Mouse (Mus musculus) retina, adult 2 months (tissue): Measurements from ENCODE around the gene Il1rap.

Experiments used
- DNase-seq: peaks from one replicate; pipeline ENCODE4 v3.0.0-alpha.2; 2012; ENCODE audit warnings: low read depth, low spot score

The Il1rap gene

DNA sequence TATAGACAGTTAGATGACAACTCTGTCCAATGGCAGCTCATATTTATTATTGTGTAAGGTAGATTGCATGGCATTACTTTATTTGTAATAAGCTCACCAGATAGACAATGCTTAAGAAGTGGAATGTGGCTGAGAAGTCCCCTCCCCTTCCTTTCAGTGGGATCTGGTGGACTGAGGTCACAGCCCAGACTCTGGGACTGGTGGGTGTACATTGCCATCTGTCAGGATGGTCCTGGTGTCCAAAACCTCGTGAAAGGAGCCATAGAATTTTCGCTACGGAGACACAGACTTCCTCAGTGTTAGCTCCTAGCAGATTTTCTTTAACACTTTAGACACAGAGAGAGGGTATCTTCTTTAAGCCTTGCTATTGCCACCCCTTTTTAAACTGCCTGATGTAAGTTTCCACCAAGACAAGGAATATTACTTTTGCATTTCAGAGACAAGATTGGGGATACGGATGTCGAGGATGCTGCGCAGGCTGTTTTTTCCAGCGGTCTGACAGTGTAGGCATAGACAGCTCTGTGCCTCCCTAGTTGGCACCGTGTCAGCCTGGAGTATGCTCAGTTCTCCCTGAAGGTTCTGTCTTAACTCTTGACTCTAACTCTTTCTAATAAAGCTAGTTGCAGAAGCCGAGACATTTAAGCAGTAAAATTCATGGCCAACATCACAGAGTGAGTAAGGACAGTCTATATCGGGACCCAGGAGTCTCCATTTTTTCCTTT is 31.2 kb downstream of the Il1rap start:
- DNase-seq: no peak

DNA sequence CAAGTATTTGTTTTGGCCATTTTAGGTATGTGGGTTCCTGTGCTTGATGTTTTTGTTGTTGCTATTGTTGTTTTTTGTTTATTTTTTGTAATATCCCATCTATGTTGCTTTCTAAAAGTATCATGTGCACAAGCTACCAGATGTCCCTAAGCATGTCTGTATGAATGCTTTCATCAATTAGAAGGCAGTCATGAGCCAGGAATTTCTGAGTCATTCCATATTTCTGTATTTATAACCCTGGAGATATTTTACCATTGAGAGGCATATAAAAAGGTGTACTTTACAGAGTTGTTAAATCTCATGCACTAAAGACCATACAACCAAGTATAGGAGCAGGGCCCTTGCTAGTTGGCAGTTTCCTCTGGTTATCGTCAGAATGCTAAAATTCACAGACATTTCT is 41.6 kb downstream of the Il1rap start:
- no peak for DNase-seq

DNA sequence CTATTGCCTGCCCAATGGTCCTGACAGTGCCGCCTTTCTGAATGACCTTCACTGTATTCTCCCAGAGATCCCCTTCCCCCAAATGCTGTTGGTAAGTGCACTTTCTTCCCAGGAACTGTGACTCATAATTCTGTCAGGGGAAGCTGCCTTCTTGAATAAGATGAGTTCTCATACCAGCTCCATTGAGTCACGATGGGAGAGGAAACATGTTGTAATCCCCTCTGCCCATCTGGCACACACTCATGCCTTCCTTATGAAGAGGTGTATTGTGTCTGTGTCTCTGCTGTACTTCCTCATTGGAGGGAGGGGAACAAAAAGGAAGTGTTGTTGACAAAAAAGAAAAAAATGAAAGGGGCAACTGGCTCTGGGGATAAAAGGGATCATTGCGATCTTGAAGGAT is 44.6 kb downstream of the Il1rap start:
- no peak for DNase-seq

DNA sequence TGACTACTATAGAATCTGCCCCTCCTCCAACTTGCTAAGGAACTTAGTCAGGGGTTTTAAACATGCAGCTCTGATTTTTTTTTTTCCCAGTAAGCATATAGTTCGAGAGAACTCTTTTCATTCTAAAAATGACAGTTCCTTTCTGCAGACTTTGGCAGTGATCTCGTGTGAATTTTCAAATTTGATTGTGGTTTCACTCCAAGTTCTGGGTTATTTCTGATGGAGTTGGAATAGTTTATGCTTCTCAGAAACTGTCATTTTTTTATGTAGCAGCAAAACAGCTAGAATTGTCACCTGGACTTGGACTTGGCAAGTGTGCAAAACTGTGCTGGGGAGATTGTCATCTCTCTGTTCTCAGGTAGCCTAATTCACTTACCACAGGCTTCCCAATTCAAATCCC is 53.3 kb downstream of the Il1rap start:
- no peak for DNase-seq

DNA sequence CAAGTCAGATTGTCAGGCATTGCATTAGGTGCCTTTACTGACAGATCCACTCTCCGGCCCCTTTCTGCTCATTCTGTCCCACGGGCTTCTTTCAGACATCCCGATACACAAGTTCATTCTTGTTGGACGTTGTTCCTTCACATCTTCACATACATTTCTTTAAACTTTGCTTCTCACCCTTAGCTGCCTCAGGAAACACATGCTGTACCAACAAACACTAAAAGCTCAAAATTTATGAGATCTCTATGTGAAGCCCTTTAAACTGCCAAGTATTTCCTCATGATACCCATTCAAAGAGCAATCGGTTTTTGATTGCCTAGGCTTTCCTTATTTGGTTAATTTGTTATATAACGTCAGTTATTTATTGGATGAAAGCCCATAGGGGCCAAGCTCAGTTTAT is 61.6 kb downstream of the Il1rap start:
- no peak for DNase-seq

DNA sequence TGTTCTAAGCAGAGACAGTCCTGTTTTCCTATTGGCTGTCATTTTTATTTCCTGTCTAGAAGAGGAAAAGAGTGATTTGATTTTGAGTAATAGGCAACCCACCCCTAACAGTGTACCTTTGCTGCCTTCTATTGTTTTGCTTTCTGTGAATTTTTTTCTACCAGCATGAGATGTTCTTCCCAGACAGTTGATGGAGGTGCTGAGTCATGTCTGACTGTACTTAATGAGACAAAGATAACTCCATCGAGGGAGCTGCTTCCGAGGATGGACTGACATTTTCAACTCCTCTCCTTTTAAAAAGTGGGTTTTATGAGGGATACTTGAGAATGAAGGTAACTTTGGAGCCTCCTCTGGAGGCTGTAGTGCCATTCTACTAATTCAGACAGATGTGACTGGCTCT is 64.6 kb downstream of the Il1rap start:
- DNase-seq: no peak

DNA sequence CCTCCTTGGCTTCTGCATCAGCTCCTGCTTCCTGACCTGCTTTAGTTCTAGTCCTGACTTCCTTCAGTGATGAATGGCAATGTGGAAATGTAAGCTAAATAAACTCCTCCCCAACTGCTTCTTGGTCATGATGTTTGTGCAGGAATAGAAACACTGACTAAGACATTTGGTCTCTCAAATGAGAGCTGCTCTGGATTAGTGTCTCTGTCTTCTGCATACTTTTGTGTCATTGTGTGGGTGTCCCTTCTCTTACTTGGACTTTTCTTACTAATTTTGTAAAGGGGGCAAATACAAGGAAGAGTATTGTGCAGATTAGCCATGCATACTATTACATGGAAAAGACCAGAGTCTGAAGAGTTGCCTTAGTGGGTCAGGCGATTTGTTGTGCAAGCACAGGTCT is 65.5 kb downstream of the Il1rap start:
- DNase-seq: no peak

DNA sequence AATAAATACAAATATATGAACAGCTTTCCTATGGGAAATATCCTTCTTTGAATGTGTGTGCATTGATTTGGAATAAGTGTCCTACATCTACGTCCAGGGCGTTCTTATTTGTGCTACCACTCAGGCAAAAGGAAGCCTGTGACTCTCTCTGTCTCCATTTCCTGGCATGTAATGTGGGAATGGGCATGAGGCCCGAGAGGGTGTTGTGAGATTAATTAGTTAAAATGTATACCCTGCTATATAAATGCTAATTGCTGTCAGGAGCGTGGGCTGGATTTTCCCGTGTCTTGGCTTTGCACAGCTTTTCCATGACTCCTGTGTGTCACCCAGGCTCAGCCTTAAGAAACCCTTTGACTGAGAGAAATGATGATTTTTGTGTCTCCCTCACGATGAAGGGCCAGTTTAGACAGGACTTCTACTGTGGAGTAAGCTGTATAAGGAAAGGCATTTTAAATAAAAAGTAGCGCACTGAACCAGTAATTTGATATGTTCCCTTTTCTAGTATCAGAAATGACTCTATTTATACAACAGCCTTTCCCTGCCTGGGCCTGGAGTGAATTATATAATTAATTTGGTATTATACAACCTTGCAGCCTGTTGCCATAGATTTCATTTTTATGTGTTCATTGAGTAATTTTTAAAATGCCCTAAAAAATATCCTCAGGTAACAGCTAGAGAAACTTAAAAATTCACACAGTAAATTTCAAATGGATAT is 81.4 kb downstream of the Il1rap start:
- no peak for DNase-seq

DNA sequence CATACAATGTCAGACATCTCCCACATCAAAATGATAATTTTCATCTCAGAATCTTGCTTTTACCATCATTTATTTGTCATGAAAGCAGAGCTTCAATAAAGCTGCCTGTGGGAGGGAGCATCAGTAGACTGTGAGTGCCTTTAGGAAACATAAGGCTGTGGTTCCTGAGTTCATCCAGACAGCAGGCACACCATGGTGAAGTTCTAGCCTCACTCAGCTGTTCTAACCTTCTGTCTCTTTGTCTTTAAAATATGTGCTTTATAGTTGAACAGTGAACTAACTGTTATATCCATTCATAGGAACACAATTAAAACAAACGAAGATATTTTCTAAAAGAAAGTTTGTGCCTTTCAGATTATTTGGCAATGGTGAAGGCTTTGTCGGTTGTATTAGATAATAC is 84.9 kb downstream of the Il1rap start:
- no peak for DNase-seq

DNA sequence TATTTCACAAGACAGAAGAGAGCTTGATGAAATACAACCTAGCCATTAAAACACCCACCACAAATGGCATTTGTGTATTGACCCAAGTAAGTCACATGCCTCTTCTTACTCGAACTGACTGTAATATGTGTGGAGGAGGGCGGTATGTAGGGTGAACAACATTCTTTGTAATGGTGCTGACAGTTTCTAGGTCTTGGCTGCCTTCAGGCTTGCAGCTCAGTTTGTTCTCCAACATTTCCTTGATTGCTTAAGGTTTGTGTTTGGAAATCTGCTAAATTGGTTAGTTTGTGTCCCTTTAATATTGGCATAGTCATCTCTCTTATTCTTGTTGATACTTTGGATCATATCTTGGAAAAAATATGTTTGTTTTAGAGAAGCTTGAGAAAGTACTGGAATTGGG is 87.6 kb downstream of the Il1rap start:
- DNase-seq: no peak

DNA sequence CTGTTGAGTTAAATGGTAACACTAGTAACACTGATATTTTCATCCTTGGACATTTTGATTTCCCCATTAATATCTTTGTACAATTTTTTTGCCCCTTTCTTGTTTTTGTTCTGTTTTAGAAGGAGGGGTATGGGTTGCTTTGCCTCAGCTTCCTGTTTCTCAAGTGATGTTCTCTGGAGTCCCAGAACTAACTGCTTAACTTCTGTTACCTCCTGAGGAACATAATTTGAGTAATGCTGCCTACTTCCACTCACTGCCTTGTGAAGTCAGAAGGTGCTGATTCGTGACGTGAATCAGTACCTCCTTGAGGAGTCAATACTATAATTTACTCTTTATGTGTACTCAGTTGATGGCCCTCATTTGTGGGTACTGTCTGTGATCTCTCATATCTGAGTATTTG is 98.9 kb downstream of the Il1rap start:
- no peak for DNase-seq

DNA sequence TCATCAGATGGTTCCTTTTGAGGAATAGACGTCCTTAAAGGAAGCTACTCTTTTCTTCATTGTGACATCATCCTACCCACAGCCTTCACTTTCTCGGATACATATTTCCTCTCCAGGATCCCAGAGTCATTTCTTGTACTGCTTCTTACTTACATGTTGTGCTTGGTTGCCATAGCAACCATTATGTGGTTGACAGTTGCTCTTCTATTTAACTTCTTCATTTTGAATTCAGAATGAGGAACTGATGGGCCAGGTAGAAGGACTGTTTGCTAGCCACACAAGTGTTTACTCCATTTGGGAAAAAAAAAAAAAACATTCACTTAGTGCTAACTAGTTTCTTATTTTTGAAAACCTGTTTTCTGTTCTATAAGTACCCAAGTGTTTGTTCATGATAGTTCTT is 108.3 kb downstream of the Il1rap start:
- no peak for DNase-seq

DNA sequence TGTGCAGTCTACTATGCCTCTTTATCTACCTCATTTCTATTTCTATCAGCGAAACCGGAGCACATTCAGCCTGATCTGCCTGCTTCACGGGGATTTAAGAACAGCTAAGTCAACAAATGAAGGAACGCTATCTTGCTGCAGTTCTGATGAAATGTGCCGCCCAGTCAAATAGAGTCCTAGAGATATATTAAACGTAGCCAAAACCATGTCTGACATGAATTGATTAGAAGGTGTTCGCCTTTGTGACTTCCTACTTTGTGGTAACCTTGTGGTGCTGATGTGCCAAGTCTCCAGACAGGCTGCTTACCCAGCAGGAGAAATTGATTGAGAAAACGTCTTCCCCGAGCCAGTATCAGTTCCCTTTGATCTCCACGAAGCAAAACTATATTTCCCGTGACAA is 109.8 kb downstream of the Il1rap start:
- no peak for DNase-seq

DNA sequence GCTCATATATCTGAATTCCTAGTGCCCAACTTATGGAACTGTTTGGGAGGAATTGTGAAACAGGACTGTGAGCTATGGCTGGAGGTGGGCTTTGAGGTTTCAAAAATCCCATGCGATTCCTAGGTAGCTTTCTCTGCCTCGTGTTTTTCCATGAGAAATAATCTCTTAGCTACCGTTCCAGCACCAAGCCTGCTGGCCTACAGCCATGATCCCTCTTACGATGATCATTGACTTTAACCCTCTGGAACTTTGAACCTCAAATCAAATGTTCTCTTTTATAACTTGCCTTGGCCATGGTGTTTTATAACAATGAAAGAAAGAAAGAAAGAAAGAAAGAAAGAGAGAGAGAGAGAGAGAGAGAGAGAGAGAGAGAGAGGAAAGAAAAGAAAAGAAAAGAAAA is 116.6 kb downstream of the Il1rap start:
- DNase-seq: no peak

DNA sequence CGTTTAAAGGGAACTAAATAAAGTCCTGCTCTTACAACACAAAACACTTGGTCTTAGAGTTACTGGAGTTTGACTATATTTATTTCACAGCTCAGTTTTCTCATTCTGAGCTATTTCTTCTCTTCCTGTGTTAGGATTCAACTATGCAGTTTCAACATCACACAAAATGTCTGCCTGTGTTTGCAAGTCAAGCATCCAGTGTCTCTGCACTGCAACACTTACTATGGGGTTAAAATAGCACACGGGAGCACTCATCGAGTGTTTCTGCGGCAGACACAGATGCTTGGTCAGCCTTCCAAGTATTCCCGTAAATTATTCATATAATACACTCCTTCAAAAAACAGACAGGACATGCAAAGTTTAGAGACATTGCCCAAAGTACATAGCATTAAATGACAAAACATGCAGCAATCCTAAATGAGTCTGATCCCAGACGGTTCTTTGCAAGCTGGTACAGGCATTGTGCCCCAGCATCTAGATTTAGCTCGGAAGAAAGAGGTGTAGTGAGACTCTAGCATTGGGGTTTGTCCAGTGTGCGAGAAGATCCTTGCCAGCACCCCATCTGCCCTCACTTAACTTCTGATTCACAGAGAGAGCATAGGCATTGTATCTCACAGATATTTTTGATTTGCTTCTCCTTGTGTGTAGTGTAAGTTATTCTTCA is 119.1 kb downstream of the Il1rap start:
- DNase-seq: no peak

DNA sequence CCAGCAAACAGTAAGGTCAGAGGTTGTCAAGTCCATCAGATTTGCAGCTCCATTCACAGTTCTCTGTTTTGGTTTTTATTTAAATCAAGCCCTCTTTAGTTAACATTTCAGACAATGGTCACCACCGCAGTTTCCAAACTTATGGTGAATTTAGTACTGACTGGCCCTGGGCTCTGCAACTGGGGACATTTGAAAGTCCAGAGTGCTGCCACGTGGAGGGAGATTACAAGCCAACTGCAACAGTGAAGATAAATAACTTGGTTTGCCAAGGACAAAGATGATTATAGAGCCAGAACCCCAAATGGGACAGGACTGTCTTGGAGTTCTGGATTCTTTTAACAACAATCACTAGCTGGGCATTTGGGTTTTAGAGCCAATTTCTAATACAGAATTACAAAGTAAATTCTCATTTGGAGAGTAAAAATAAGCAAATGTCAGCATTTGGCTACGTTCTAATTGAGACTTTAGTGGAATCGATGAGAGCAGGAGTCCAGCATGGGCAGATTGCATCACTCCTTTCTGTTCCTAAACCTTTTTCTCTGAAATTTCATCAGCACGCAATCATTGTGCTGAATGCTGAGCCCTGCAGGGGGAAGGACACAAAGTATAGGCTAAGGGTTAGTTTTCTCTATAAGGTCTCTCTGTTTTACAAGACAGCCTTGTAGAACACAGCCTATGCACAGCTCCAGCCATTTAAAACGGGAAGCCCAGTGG is 124.3 kb downstream of the Il1rap start:
- DNase-seq: no peak

DNA sequence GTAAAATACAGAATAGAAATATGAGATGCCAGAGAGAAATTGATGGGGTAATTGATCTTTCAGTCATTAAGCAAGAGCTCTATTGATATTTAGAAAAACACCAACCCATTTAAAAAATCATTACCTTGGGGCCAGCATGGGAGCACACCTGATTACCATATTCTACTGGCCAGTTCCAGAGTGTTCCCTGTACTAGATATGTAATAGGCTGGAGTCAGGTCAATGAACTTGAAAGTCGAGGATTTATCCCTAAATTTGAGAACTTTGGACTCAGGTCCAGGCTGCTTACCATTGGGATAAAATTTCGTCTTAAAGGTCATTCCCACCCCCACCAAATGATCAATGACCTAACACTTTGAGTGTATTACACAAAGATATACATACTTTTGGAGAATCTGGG is 125.0 kb downstream of the Il1rap start:
- DNase-seq: no peak

DNA sequence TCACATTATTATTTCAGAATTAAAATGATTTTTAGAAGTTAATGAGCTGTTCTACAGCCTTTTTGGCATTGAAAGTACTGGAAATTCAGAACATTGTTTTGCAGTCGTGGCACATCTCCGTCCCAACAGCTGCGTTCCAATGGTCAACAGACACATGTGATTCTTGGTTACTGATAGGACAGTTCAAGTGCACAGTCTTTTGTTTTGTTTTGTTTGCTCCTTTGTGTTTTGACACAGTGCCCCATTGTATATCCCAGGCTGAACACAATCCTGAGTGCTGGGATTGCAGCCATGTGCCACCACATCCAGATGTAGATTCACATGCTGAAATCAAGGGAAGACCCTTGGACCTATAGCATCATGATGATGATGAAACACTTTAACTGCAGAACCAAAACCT is 129.4 kb downstream of the Il1rap start:
- DNase-seq: no peak

DNA sequence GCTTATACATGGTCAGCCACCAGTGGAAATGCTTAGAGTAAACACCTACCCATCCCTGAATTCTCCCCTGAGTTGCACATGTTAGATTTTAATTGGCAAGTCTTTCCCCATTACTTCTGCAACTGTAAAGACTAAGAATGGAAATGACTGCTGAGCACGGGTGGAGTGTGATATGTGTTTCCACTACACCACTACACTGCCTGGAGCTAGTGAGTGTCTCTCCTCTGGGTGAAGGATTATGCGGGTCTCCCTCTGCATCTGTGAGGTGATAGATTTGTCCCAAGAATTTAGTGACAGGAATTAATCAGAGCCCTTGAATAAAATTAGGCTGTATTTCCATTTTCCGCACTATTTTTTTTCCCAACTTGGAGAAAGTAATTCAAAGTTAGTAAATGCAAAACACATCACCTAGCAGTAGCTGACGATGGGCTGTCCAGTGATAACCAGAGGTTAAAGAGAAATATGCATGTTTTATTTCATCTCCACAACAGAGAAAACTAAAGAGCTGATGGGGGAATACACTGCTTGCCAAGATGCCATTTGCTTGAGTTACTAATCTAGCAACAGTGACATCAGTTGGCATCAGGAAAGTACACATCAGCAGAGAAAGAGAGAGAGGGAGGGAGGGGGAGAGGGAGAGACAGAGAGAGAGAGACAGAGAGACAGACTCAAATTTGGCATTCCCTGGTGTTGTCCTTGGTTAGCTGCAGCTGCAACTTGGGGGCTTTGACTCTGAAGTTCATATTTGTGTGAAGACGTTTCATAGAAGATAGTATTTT is 132.2 kb downstream of the Il1rap start:
- no peak for DNase-seq

DNA sequence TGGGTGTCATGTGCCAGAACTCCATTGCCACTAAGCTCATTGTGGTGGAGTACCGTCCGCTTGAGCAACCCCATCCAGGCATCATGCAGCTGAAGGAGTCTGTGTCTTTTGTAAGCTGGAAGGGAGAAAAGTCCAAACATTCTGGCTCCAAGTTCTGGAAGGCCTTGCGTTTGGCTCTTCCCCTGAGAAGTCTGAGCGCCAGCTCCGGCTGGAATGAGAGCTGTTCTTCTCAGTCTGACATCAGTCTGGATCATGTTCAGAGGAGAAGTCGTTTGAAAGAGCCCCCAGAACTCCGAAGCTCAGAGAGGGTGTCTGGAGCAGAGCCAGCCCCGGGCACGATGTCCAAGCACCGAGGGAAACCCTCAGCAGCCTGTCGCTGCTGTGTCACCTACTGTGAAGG is 141.0 kb downstream of the Il1rap start:
- DNase-seq: no peak

DNA sequence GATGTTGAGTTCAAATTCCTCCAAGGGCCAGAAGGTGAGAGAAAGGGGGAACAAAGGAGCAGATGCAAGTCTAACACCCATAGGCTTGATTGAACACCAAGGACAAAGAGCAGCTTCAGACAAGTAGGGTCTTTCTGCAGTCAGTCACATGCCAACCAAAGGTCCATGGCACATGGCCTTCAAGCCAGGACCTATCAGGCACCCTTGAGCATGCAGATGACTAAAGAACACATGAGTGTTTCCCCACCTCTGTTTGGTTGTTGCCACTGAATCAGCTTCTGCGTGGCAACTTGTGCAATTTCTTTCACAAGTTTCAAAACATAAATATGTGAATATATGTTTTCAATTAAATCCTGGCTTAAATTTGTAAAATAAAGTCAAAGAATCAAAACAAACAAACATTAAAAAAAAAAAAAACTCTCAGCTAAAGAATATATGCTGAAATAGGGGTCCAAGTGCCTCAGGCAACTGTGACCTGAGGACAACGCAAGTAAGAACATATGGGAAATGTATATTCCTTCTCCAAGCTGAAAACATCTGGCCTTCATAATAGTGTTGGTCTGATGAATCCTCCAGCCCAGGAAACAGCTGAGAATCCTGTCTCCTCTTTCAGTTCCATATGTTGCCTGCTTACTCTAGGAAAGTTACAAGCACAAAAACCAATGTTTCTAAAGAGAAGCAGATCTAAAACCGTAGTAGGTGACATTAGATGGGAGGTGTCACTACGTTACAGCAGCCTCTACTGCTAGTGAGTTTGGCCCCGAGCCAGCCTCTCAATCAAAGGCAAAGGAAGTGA is 142.6 kb downstream of the Il1rap start:
- DNase-seq: no peak
